Mouse (Mus musculus) 416B (cell line): ENCODE data around the gene Zfp619.
A peak's percentile ranks its signal among the peaks of the same experiment; 100 is the strongest.
"Not testable (repeated sequence)": the region's sequence is repeated elsewhere in the genome, so short reads cannot be mapped to it uniquely, and the experiment has no call there.

ENCODE experiments used
- DNase-seq: peaks from one replicate; pipeline ENCODE4 v3.0.0; 2011; ENCODE audit warnings: low read depth

Zfp619 gene

DNA sequence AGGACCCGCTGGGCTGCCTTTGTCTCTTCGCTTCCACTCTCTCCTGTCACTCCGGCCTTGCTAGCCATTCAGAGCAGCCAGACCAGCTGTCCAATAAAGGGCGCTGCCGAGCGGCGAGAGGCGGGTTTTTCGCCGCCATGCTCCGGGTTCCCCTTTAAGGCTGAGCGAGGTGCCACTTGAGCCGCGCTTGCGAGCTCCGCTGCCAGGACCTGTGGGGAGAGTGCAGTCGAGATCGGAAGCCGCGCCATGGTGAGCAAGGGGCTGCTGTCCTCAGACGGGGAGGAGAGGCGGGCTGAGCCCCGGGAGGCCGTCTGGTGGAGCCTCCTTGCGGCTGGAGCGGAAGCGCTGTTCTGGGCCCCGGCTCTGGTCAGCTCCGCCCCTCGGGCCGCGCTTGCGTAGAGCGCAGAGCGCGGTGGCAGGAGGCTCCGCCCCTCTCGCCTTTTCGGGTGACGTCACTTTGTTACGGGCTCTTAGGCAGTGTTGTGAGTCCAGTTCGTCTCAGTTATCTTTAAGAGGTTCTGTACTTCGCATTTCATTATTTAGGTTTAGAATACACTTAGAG lies at the start of gene Zfp619:
TSS of gene Zfp619 (plus strand) at position 151 of the 562 bp plus-strand sequence.
- peak; percentile 95 for DNase-seq

- DNase-seq = no peak
Observed at GRCm38 (mm10) chr7:39479013-39479412, 38.6 kb upstream of the Zfp619 start.

- DNase-seq = peak; percentile 25
Observed at GRCm38 (mm10) chr7:39484384-39484783, 33.2 kb upstream of the Zfp619 start.

- no peak for DNase-seq
Observed at GRCm38 (mm10) chr7:39487159-39487853, 30.3 kb upstream of the Zfp619 start.

DNA sequence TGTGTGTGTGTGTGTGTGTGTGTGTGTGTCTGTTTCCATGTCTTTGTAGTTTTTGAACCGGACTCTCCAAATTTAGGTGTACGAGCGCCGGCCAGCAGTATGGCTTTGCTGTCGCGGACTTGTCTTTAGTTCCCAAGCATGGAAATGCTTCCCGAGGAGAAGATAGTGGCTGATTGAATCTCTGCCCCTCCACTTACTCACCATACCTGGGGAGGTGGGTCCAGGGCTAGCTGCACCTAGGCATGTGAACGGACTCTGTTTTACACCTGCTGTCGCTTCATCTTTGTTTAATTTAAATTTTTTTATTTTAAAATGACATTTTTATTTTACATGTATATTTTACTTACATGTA lies 29.7 kb upstream of the Zfp619 start:
- DNase-seq = no peak

DNA sequence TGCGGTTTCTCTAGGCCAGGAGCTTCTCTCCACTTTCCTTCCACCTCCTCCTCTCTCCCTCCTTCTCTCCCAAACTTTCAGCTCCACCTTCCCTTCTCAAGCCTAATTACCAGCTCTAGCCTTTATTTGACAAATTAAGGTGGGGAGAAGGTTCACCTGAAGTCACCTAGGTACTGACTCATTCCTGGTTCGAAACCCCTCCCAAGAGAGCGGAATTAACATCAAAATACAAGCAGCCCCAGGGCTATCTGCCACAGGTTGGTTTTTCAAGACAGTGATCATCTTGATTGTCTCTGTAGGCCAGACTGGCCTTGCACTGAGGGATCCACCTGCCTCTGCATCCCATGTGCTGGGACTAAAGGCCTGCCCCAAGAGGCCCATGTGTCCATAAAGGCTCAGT lies 22.9 kb upstream of the Zfp619 start:
- no peak for DNase-seq

- DNase-seq = no peak
Observed at GRCm38 (mm10) chr7:39504100-39504499, 13.5 kb upstream of the Zfp619 start.

- no peak for DNase-seq
Observed at GRCm38 (mm10) chr7:39518362-39518761, 796 bp downstream of the Zfp619 start.

GRCm38 (mm10) chr7:39523703-39524424 lies 6.3 kb downstream of the Zfp619 start:
- DNase-seq = peak; percentile 24

- no peak for DNase-seq
Observed at GRCm38 (mm10) chr7:39543151-39543550, 25.6 kb downstream of the Zfp619 start.

DNA sequence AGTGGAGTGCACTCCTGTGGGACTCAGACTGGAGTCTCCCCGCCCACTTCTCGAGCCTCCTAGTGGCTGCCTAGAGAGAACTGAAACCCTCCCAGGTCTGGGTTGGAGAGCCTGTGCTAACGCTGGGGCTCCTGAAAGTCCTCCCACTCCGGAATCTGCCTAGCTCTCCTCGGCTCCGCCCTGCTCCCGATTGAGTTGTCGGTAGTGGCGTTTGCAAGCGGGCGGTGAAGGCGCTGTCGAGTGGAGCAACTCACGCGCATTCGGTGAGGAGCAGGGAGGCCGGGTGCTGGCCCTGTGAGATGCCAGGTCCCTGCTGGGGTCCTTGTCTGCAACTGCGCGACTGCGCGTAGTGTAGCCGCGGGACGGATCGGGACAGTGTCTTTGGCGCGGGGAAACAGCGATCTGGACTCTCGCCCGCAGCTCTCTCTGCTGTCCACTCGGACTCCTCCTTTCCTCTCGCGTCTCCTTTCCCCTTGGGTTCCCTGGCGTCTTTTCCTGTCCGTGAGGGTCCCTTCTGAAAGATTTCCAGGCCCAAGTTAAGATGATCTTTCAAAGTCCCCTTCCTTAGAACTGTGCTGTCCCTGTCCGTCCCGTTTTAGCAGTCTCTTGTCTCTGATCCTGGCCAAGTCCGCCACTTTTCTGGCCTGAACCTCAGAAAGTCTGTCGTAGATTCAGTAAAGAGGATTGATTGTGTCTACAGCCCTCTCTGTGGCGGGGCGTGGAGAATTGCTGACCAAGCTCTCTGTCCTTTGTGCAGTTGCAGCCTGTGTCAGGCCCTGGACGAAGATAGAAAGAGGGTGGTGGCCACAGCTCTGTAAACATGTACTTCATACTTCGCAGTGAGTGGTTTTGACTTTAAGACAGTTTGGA lies 26.9 kb downstream of the Zfp619 start:
- DNase-seq = peak; percentile 89

- DNase-seq = no peak
Observed at GRCm38 (mm10) chr7:39545134-39545533, 27.6 kb downstream of the Zfp619 start.

- no peak for DNase-seq
Observed at GRCm38 (mm10) chr7:39549336-39549735, 31.8 kb downstream of the Zfp619 start.

- peak; percentile 96 for DNase-seq
Observed at GRCm38 (mm10) chr7:39551976-39552891, 34.7 kb downstream of the Zfp619 start.

DNA sequence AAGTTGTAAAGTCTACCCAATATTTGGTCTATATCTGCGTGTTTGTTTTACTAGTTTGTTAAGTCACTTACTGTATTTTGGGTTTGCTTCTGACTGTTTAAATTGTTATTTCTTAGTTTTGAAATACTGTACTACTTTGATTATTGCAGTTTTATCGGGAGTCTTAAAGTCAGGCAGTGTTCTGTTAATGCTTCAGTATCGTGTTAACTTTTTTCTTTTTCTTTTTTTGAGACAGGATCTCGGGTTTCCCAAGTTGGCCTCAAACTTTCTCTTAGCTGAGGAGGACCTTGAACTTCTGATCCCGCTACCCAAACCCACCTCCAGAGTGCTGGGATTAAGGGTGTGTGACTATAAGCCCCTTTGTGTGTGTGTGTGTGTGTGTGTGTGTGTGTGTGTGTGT lies 35.4 kb downstream of the Zfp619 start:
- no peak for DNase-seq

DNA sequence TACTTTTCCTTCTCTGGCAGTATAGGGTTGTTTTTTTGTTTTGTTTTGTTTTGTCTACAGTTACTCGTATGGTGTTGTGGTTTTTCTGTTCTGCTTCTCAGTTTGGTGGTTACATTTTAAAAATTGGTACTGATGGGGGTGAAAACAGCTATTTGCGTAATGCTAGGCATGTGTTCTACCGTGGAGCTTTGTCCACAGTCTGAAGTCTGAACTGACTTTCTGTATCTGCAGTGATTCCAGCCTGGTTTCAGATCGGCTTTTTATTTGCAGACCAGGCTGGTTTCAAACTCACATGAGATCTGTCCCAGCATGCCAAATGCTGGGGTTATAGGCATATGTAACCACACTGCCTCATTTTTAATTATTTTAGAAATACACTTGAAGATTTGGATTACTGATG lies 36.3 kb downstream of the Zfp619 start:
- DNase-seq = peak; percentile 15

GRCm38 (mm10) chr7:39580066-39580465 lies 62.5 kb downstream of the Zfp619 start:
- no peak for DNase-seq

DNA sequence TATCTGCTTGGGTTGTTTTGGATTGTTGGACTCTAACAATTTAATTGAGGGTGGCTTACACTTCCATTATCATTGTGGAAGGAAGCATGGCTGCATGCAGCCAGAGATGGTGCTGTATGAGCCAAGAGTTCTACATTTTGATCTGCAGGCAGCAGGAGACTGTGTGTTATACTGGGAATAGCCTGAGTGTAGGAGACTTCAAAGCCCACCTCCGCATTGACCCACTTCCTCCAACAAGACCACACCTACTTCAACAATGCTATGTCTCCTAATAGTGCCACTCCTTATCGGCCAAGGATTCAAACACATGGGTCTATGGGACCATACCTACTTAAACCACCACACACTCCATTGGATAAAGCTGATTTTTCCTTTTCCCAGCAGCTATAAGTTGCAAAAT lies 63.0 kb downstream of the Zfp619 start:
- no peak for DNase-seq

GRCm38 (mm10) chr7:39586834-39587233 lies 69.3 kb downstream of the Zfp619 start:
- DNase-seq = not testable (repeated sequence)

DNA sequence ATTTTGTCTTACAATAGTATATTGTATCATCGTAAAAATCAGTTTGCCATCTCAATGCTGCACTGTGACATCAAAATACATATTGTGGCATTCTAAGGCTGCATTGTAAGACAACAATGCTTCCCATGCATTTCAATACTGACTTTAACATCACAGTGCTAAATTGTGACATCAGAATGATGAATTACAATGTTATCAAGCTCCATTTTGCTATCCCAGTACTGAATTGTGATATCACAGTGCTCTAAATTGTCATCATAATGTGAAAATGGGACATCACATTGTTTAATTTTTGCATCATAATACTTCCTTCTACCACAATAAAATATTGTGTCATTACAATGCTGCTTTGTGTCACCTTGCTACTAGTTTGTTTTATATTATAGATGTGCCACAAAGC lies 70.5 kb downstream of the Zfp619 start:
- DNase-seq = no peak

GRCm38 (mm10) chr7:39588471-39589041 lies 71.0 kb downstream of the Zfp619 start:
- not testable (repeated sequence) for DNase-seq
